Mouse (Mus musculus) hindbrain, embryonic 12.5 days (tissue): ENCODE data around the gene Cdc42se2. TPM values are rescaled to one million over a fixed set of nuclear protein-coding genes. Genes with fewer than 3 reads are reported as not detected.

Experiments
- ATAC-seq: fragments of 200-750 bp; cut with Nextera tagmentation; 2 replicates; pipeline ENCODE4 v1.8.0; 2017; ENCODE audit warnings: moderate TSS enrichment; ENCODE audit not compliant: low FRiP score
- H3K27ac ChIP-seq: fragments of 300-500 bp; sonication (generic); 2 replicates; pipeline ENCODE4 v1.5.1; 2016; ENCODE audit warnings: mild to moderate bottlenecking
- H3K27me3 ChIP-seq: fragments of 300-500 bp; sonication (generic); 2 replicates; pipeline ENCODE4 v1.6.1; 2016; ENCODE audit warnings: mild to moderate bottlenecking
- H3K36me3 ChIP-seq: fragments of 300-500 bp; sonication (generic); 2 replicates; pipeline ENCODE4 v1.6.1; 2016; ENCODE audit warnings: mild to moderate bottlenecking
- H3K4me1 ChIP-seq: fragments of 300-500 bp; sonication (generic); 2 replicates; pipeline ENCODE4 v1.6.1; 2016
- H3K4me2 ChIP-seq: fragments of 300-500 bp; sonication (generic); replicated peaks from 2 replicates; pipeline ENCODE4 v1.6.1; 2016; ENCODE audit warnings: mild to moderate bottlenecking
- H3K4me3 ChIP-seq: fragments of 300-500 bp; sonication (generic); 2 replicates; pipeline ENCODE4 v1.5.1; 2016; ENCODE audit warnings: mild to moderate bottlenecking
- H3K9ac ChIP-seq: fragments of 300-500 bp; sonication (generic); 2 replicates; pipeline ENCODE4 v1.6.1; 2016; ENCODE audit warnings: mild to moderate bottlenecking, moderate library complexity
- H3K9me3 ChIP-seq: fragments of 300-500 bp; sonication (generic); replicated peaks from 2 replicates; pipeline ENCODE4 v1.6.1; 2016; ENCODE audit warnings: mild to moderate bottlenecking
- WGBS: fragments of 180-500 bp; shearing (Covaris S2); methylation state at CpG from one replicate; pipeline ENCODE4 v1.1.7; 2016; 5-methylcytosine and 5-hydroxymethylcytosine counted together
- polyA plus RNA-seq: library from polyadenylated mRNA; unstranded; fragments of >200 nt; fragmentation: Nextera tagmentation; extraction: Ambion mirVana; gene quantifications from 2 replicates; pipeline ENCODE4 v1.2.1, GENCODE M21; 2016

Gene Cdc42se2
- polyA plus RNA-seq, 1 experiment from 2014 or later = 205 TPM

DNA sequence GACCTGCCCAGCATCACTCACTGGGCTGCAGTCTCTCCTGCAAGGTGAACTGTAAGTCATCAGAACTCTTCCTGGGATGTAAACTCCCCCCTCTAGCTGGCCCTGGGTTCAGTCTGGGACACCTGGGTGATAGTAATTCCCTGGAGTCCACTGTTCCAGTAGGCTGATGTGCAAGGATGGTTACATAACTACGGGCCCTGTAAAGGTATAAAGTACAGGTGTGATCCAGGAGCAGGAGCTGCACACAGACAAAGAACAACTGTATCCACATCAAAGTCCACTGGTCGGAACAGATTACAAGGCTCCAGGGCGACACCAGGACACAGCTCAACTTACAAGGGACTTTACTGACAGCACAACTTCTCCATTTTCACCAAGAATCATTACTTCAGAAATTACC lies 23.6 kb upstream of the Cdc42se2 start:
- WGBS = 80% methylated on average over 3 of the region's 3 CpGs
- Histone ChIP-seq H3K4me3 (no peak overlapping the region), H3K4me2 (no peak overlapping the region), H3K27me3 (no peaks in the 10 kb centered on the region), H3K9me3 (no peaks in the 10 kb centered on the region), H3K27ac (0 out of 2 replicates have a peak overlapping the region, but pooled peaks have one; percentile 7), H3K4me1 (peaks cover 27% of the 10 kb centered on the region), H3K36me3 (no peaks in the 10 kb centered on the region), H3K9ac (no peak overlapping the region)
- no peak for ATAC-seq

GRCm38 (mm10) chr11:54809582-54809981 lies 22.1 kb upstream of the Cdc42se2 start:
- Histone ChIP-seq H3K27ac (no peak overlapping the region), H3K27me3 (no peaks in the 10 kb centered on the region), H3K9ac (no peak overlapping the region), H3K4me1 (peaks cover 27% of the 10 kb centered on the region), H3K4me2 (no peak overlapping the region), H3K9me3 (no peaks in the 10 kb centered on the region), H3K36me3 (no peaks in the 10 kb centered on the region), H3K4me3 (no peak overlapping the region)
- ATAC-seq = no peak
- WGBS = 86% methylated on average over 5 of the region's 5 CpGs

- 81% methylated on average over 4 of the region's 4 CpGs for WGBS
- Histone ChIP-seq H3K9ac (no peak overlapping the region), H3K36me3 (no peaks in the 10 kb centered on the region), H3K4me1 (peaks cover 21% of the 10 kb centered on the region), H3K27me3 (no peaks in the 10 kb centered on the region), H3K27ac (no peak overlapping the region), H3K4me2 (no peak overlapping the region), H3K4me3 (no peak overlapping the region), H3K9me3 (no peaks in the 10 kb centered on the region)
- ATAC-seq = no peak
Measured at GRCm38 (mm10) chr11:54808177-54808576, 20.7 kb upstream of the Cdc42se2 start.

- no peaks in the 10 kb centered on the region for H3K9me3 ChIP-seq
- no peaks in the 10 kb centered on the region for H3K27me3 ChIP-seq
- H3K4me2 ChIP-seq = no peak overlapping the region
- no peak for ATAC-seq
- WGBS = 85% methylated on average over 9 of the region's 9 CpGs
- no peak overlapping the region for H3K4me3 ChIP-seq
- no peak overlapping the region for H3K27ac ChIP-seq
- H3K9ac ChIP-seq = no peak overlapping the region
- no peaks in the 10 kb centered on the region for H3K36me3 ChIP-seq
- peaks cover 16% of the 10 kb centered on the region for H3K4me1 ChIP-seq
Measured at GRCm38 (mm10) chr11:54807669-54808068, 20.2 kb upstream of the Cdc42se2 start.

DNA sequence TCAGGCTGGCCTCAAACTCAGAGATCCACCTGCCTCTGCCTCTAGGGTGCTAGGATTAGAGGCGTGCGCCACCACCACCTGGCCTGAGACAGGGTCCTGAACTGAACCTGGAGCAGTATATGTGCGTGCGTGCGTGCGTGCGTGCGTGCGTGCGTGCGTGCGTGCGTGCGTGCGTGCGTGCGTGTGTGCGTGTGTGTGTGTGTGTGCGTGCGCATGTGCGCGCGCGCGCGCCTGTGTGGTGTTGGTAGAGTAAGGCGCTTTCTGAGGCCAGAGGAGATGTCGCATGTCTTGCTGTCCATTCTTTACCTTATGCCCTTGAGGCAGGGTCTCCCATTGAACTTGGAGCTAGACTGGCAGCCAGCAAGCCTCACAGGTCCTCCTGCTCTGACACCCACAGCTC lies 19.4 kb upstream of the Cdc42se2 start:
- Histone ChIP-seq H3K36me3 (no peaks in the 10 kb centered on the region), H3K4me3 (no peak overlapping the region), H3K9me3 (no peaks in the 10 kb centered on the region), H3K27me3 (no peaks in the 10 kb centered on the region), H3K9ac (no peak overlapping the region), H3K27ac (no peak overlapping the region), H3K4me2 (no peak overlapping the region), H3K4me1 (peaks cover 11% of the 10 kb centered on the region)
- WGBS = 95% methylated on average over 28 of the region's 28 CpGs
- no peak for ATAC-seq

DNA sequence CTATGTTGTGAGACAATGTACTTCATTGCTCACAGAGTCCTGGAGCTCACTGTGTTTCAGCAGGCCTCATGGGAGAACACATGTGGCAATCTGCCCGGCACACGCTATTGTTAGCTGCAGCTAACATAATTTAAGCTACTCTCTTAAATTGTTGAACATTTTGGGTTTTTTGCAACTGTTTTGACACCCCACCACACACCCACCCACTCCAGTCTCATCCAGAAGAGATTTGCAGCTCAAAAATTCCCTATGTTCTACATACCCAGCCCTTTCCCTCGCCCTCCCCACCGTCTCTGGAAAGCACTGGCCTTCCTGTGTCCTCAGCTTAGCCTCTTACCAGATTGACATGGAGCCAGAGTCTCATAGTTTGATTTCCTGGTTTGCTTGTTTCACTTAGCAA lies 17.7 kb upstream of the Cdc42se2 start:
- ATAC-seq = no peak
- no peaks in the 10 kb centered on the region for H3K4me1 ChIP-seq
- H3K9me3 ChIP-seq = no peaks in the 10 kb centered on the region
- H3K36me3 ChIP-seq = no peaks in the 10 kb centered on the region
- no peaks in the 10 kb centered on the region for H3K27me3 ChIP-seq
- H3K9ac ChIP-seq = no peak overlapping the region
- H3K27ac ChIP-seq = no peak overlapping the region
- WGBS = 90% methylated on average over 4 of the region's 4 CpGs
- no peak overlapping the region for H3K4me3 ChIP-seq
- no peak overlapping the region for H3K4me2 ChIP-seq

- Histone ChIP-seq H3K4me1 (no peaks in the 10 kb centered on the region), H3K4me3 (no peak overlapping the region), H3K9ac (no peak overlapping the region), H3K4me2 (no peak overlapping the region), H3K9me3 (no peaks in the 10 kb centered on the region), H3K27me3 (no peaks in the 10 kb centered on the region), H3K27ac (no peak overlapping the region), H3K36me3 (no peaks in the 10 kb centered on the region)
- 83% methylated on average over 6 of the region's 6 CpGs for WGBS
- no peak for ATAC-seq
Measured at GRCm38 (mm10) chr11:54802621-54803020, 15.1 kb upstream of the Cdc42se2 start.

GRCm38 (mm10) chr11:54801791-54802558 lies 14.5 kb upstream of the Cdc42se2 start:
- no peak overlapping the region for H3K9ac ChIP-seq
- no peak for ATAC-seq
- H3K4me1 ChIP-seq = no peaks in the 10 kb centered on the region
- H3K4me2 ChIP-seq = no peak overlapping the region
- H3K36me3 ChIP-seq = no peaks in the 10 kb centered on the region
- 82% methylated on average over 6 of the region's 6 CpGs for WGBS
- H3K4me3 ChIP-seq = no peak overlapping the region
- H3K27me3 ChIP-seq = no peaks in the 10 kb centered on the region
- no peak overlapping the region for H3K27ac ChIP-seq
- no peaks in the 10 kb centered on the region for H3K9me3 ChIP-seq

- H3K27me3 ChIP-seq = no peaks in the 10 kb centered on the region
- WGBS = 85% methylated on average over 11 of the region's 11 CpGs
- H3K4me1 ChIP-seq = no peaks in the 10 kb centered on the region
- ATAC-seq = no peak
- H3K27ac ChIP-seq = no peak overlapping the region
- no peaks in the 10 kb centered on the region for H3K36me3 ChIP-seq
- no peak overlapping the region for H3K4me3 ChIP-seq
- H3K4me2 ChIP-seq = no peak overlapping the region
- no peak overlapping the region for H3K9ac ChIP-seq
- no peaks in the 10 kb centered on the region for H3K9me3 ChIP-seq
Measured at GRCm38 (mm10) chr11:54796551-54796950, 9.1 kb upstream of the Cdc42se2 start.

DNA sequence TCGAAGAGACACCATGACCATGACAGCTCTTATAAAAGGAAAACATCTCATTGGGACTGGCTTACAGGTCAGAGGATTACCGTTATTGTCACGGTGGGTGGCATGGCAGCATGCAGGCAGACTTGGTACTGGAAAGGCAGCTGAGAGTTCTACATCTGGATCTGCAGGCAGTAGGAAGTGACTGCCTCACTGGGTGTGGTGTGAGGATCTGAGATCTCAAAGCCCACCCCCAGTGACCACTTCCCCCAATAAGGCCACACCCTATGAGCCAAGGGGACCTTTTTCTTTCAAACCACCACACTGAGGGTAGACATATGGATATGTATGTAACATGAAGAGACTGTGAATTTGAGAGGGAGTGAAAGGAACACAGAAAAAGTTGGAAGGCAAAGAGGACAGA lies 7.2 kb upstream of the Cdc42se2 start:
- Histone ChIP-seq H3K9me3 (no peaks in the 10 kb centered on the region), H3K27me3 (no peaks in the 10 kb centered on the region), H3K4me3 (no peak overlapping the region), H3K36me3 (no peaks in the 10 kb centered on the region), H3K9ac (no peak overlapping the region), H3K4me2 (no peak overlapping the region), H3K4me1 (no peaks in the 10 kb centered on the region), H3K27ac (no peak overlapping the region)
- no peak for ATAC-seq
- 86% methylated on average over 3 of the region's 3 CpGs for WGBS

DNA sequence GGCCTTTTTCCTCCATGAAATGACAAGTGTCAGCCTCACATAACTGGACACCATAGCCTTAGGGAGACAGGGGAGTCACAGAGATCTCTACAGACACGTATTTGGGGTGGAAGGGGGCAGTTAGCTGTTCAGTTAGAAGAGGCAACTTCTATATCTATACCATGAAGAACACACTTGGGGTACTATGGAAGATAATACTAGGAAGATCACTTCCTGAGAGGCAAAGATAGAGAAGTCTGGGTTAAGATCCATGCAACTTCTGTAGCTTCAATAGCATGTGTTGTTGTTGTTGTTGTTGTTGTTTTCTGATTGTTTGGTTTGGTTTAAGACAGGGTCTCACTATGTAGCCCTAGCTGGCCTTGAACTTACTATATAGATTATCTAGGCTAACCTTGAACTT lies 5.7 kb upstream of the Cdc42se2 start:
- no peaks in the 10 kb centered on the region for H3K27me3 ChIP-seq
- H3K4me1 ChIP-seq = 0 out of 2 replicates have a peak, but pooled peaks cover 2% of the 10 kb centered on the region
- no peak overlapping the region for H3K4me3 ChIP-seq
- no peak for ATAC-seq
- H3K9me3 ChIP-seq = no peaks in the 10 kb centered on the region
- no peak overlapping the region for H3K4me2 ChIP-seq
- no peaks in the 10 kb centered on the region for H3K36me3 ChIP-seq
- H3K9ac ChIP-seq = no peak overlapping the region
- H3K27ac ChIP-seq = no peak overlapping the region
- WGBS = 61% methylated on average over 1 of the region's 1 CpGs

- H3K4me2 ChIP-seq = no peak overlapping the region
- 95% methylated on average over 4 of the region's 4 CpGs for WGBS
- no peaks in the 10 kb centered on the region for H3K9me3 ChIP-seq
- no peaks in the 10 kb centered on the region for H3K27me3 ChIP-seq
- H3K4me3 ChIP-seq = no peak overlapping the region
- H3K9ac ChIP-seq = no peak overlapping the region
- peaks cover 4% of the 10 kb centered on the region; the same call in 1 of the 2 replicates for H3K4me1 ChIP-seq
- H3K36me3 ChIP-seq = no peaks in the 10 kb centered on the region
- no peak for ATAC-seq
- no peak overlapping the region for H3K27ac ChIP-seq
Measured at GRCm38 (mm10) chr11:54791458-54791857, 4.0 kb upstream of the Cdc42se2 start.

DNA sequence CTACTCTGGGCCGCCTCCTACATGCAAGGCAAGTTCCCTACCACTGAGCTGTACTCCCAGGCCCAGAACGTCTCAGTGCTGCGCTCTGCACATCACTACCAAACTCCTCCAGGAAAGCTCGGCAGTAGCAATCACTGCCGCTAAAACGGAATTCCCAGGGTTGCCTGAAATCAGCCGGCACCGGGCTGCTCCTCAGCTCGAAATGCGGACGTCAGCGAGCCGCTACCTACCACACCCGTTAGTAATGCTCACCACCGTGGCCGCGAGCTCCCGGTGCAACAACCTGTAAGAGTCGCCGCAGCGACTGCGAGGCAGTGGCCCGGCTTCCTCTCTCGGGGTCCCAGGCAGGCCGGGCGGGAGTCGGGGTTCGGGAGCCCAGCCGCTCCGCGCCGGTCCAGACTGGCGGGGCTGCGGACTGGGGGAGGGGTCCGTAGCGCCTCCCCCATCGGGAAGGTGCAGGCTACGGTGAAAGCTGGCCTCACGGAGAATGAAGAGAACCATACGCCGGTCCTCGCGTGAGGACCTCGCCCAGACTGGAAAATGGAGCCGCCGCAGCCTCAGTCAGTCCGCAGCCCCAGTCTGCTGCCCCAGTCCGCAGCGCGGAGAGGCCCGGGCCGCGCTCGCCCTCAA lies 502 bp downstream of the Cdc42se2 start:
- H3K27ac ChIP-seq = peak overlapping the region; percentile 99
- peak overlapping the region; percentile 91 for H3K4me3 ChIP-seq
- under 1% methylated on average over 54 of the region's 54 CpGs for WGBS
- peak overlapping the region; percentile 61 for H3K4me2 ChIP-seq
- no peaks in the 10 kb centered on the region for H3K9me3 ChIP-seq
- no peaks in the 10 kb centered on the region for H3K36me3 ChIP-seq
- peak; percentile 58 for ATAC-seq
- peaks cover 26% of the 10 kb centered on the region for H3K4me1 ChIP-seq
- no peaks in the 10 kb centered on the region for H3K27me3 ChIP-seq
- peak overlapping the region; percentile 95 for H3K9ac ChIP-seq
